ENCODE assay signal across 8 mouse cellular contexts in genomic region chr7:36709239-36709638, GRCm38 (mm10). TPM values are rescaled to one million over a fixed set of nuclear protein-coding genes. Genes with fewer than 3 reads are reported as not detected.
DNase-seq lines count a peak whose midpoint lies in the region; ATAC-seq and TF ChIP-seq lines count a peak whose summit lies in the region.

No protein-coding gene starts in this region.

- ATAC-seq in heart, embryonic 12.5 days (ENCODE audit: insufficient number of reproducible peaks, low FRiP score): no peak
- no peak for ATAC-seq in kidney, postnatal 0 days (replicated peaks; ENCODE audit: low FRiP score, low read depth)
- ATAC-seq in neural tube, embryonic 12.5 days (ENCODE audit: low FRiP score, low read depth): peak; percentile 66; the same call in 1 of the 2 replicates
- no peak for ATAC-seq in erythroblast, adult 5-6 weeks (replicated peaks; ENCODE audit: low FRiP score, poor library complexity, severe bottlenecking)

- no peaks in the 10 kb centered on the region for H3K9me3 ChIP-seq in heart, embryonic 12.5 days (replicated peaks)
- H3K9me3 ChIP-seq in kidney, postnatal 0 days (replicated peaks; ENCODE audit: low read length): no peaks in the 10 kb centered on the region
- H3K9me3 ChIP-seq in neural tube, embryonic 12.5 days: no peaks in the 10 kb centered on the region

- no peaks in the 10 kb centered on the region for H3K36me3 ChIP-seq in heart, embryonic 12.5 days
- H3K36me3 ChIP-seq in kidney, postnatal 0 days (ENCODE audit: insufficient read depth, low read length): no peaks in the 10 kb centered on the region
- no peaks in the 10 kb centered on the region for H3K36me3 ChIP-seq in neural tube, embryonic 12.5 days

- no peak overlapping the region for H3K27ac ChIP-seq in heart, embryonic 12.5 days (ENCODE audit: poor library complexity, severe bottlenecking)
- no peak overlapping the region for H3K27ac ChIP-seq in kidney, postnatal 0 days
- H3K27ac ChIP-seq in neural tube, embryonic 12.5 days: peak overlapping the region; percentile 34

- DNase-seq in heart, adult 11 months: peak; percentile 97
- peak; percentile 16 for DNase-seq in NIH3T3 (ENCODE audit: low read depth)
- peak; percentile 75 for DNase-seq in forelimb bud, embryonic 11.5 days (ENCODE audit: low read depth, low spot score)
- DNase-seq in kidney, postnatal 0 days (ENCODE audit: low spot score): peak; percentile 78
- DNase-seq in thymus, postnatal 14 days: no peak

- H3K4me1 ChIP-seq in heart, embryonic 12.5 days (replicated peaks): peaks cover 32% of the 10 kb centered on the region
- H3K4me1 ChIP-seq in kidney, postnatal 0 days (replicated peaks; ENCODE audit: insufficient read depth, low read length): peaks cover 19% of the 10 kb centered on the region; the same call in 1 of the 2 replicates
- H3K4me1 ChIP-seq in neural tube, embryonic 12.5 days: peaks cover 75% of the 10 kb centered on the region

- H3K27me3 ChIP-seq in heart, embryonic 12.5 days (replicated peaks): no peaks in the 10 kb centered on the region
- H3K27me3 ChIP-seq in kidney, postnatal 0 days (ENCODE audit: insufficient read depth, low read length): no peaks in the 10 kb centered on the region
- H3K27me3 ChIP-seq in neural tube, embryonic 12.5 days (replicated peaks): no peaks in the 10 kb centered on the region

- H3K4me3 ChIP-seq in heart, embryonic 12.5 days: no peak overlapping the region
- H3K4me3 ChIP-seq in kidney, postnatal 0 days (replicated peaks; ENCODE audit: low read depth, low read length): no peak overlapping the region
- no peak overlapping the region for H3K4me3 ChIP-seq in neural tube, embryonic 12.5 days

- no peak overlapping the region for H3K9ac ChIP-seq in heart, embryonic 12.5 days
- no peak overlapping the region for H3K9ac ChIP-seq in kidney, postnatal 0 days (ENCODE audit: low read depth, low read length)
- H3K9ac ChIP-seq in neural tube, embryonic 12.5 days: 0 out of 2 replicates have a peak overlapping the region, but pooled peaks have one; percentile 10

- WGBS in heart, embryonic 12.5 days: 27% methylated on average over 2 of the region's 2 CpGs
- WGBS in kidney, postnatal 0 days: 12% methylated on average over 2 of the region's 2 CpGs
- WGBS in neural tube, embryonic 12.5 days: 8% methylated on average over 2 of the region's 2 CpGs

- no peak overlapping the region for H3K4me2 ChIP-seq in heart, embryonic 12.5 days
- no peak overlapping the region for H3K4me2 ChIP-seq in kidney, postnatal 0 days (ENCODE audit: low read length)
- H3K4me2 ChIP-seq in neural tube, embryonic 12.5 days (replicated peaks): peak overlapping the region; percentile 44

- peak; percentile 76 for TF ChIP-seq CTCF in kidney, postnatal 0 days (IDR thresholded peaks at IDR 0.05; ENCODE audit: low read depth)

RNA-seq across cellular contexts. Expression of gene Tshz3, which starts 11.3 kb away (rescaled TPM):
- 1.4 and 2.1 TPM in 2 replicates for polyA plus RNA-seq in heart, embryonic 12.5 days (2016; fragmentation: Nextera tagmentation; extraction: Ambion mirVana)
- polyA plus RNA-seq in kidney, postnatal 0 days (2015; fragmentation: Nextera tagmentation; extraction: Ambion mirVana): 4.5 and 5.3 TPM in 2 replicates
- 26.2 and 29.8 TPM in 2 replicates for polyA plus RNA-seq in neural tube, embryonic 12.5 days (2016; fragmentation: Nextera tagmentation; extraction: Ambion mirVana)
- total RNA-seq in erythroblast, adult 5-6 weeks (2015; ENCODE audit: low replicate concordance): not detected in 2 replicates
- not detected in 2 replicates for total RNA-seq in erythroblast, adult 5-6 weeks (2017; ENCODE audit: low replicate concordance)
